Mouse (Mus musculus) limb, embryonic 11.5 days (tissue): ENCODE data around the gene Ctdsp2. TPM values are rescaled to one million over a fixed set of nuclear protein-coding genes. Genes with fewer than 3 reads are reported as not detected.

Experiments used
- ATAC-seq: fragments of 200-750 bp; cut with Nextera tagmentation; 2 replicates; pipeline ENCODE4 v1.8.0; 2017; ENCODE audit warnings: low read depth; ENCODE audit not compliant: insufficient number of reproducible peaks, low FRiP score, low TSS enrichment
- DNase-seq: peaks from one replicate; pipeline ENCODE4 v3.0.0-alpha.2; 2015; ENCODE audit warnings: low spot score
- H3K27ac ChIP-seq: fragments of 300-500 bp; sonication (generic); replicated peaks from 2 replicates; pipeline ENCODE4 v1.5.1; 2014; ENCODE audit warnings: low read depth, mild to moderate bottlenecking, low read length
- H3K27me3 ChIP-seq: fragments of 300-500 bp; sonication (generic); 2 replicates; pipeline ENCODE4 v1.6.1; 2014; ENCODE audit warnings: mild to moderate bottlenecking, low read length, mixed read lengths; ENCODE audit not compliant: control insufficient read depth, insufficient read depth
- H3K36me3 ChIP-seq: fragments of 300-500 bp; sonication (generic); 2 replicates; pipeline ENCODE4 v1.6.1; 2014; ENCODE audit warnings: mild to moderate bottlenecking, low read length, moderate library complexity, mixed read lengths; ENCODE audit not compliant: control insufficient read depth, insufficient read depth
- H3K4me1 ChIP-seq: fragments of 300-500 bp; sonication (generic); 2 replicates; pipeline ENCODE4 v1.6.1; 2014; ENCODE audit warnings: low read length, mixed read lengths; ENCODE audit not compliant: control insufficient read depth, insufficient read depth
- H3K4me2 ChIP-seq: fragments of 300-500 bp; sonication (generic); 2 replicates; pipeline ENCODE4 v1.6.1; 2014; ENCODE audit warnings: low read depth, mild to moderate bottlenecking, moderate library complexity; ENCODE audit not compliant: severe bottlenecking
- H3K4me3 ChIP-seq: fragments of 300-500 bp; sonication (generic); 2 replicates; pipeline ENCODE4 v1.5.1; 2014; ENCODE audit warnings: low read depth, low read length
- H3K9ac ChIP-seq: fragments of 300-500 bp; sonication (generic); 2 replicates; pipeline ENCODE4 v1.6.1; 2014; ENCODE audit warnings: mild to moderate bottlenecking, low read length
- H3K9me3 ChIP-seq: fragments of 300-500 bp; sonication (generic); 2 replicates; pipeline ENCODE4 v1.6.1; 2016; ENCODE audit warnings: low read length; ENCODE audit not compliant: control insufficient read depth
- WGBS: fragments of 180-500 bp; shearing (Covaris S2); extraction: QIAGEN DNeasy Blood & Tissue Kit; methylation state at CpG from one replicate; pipeline ENCODE4 v1.1.7; 2014; 5-methylcytosine and 5-hydroxymethylcytosine counted together
- polyA plus RNA-seq: library from polyadenylated mRNA; unstranded; fragments of >200 nt; fragmentation: Nextera tagmentation; extraction: Ambion mirVana; gene quantifications from 2 replicates; pipeline ENCODE4 v1.2.1, GENCODE M21; 2014

Gene Ctdsp2
- polyA plus RNA-seq, 1 experiment from 2014 or later = 77.3 TPM

- Histone ChIP-seq H3K9me3 (no peaks in the 10 kb centered on the region), H3K27ac (peak overlapping the region; percentile 85), H3K4me1 (peaks cover 17% of the 10 kb centered on the region), H3K4me3 (no peak overlapping the region), H3K9ac (peak overlapping the region; percentile 60), H3K4me2 (peak overlapping the region; percentile 15; the same call in 1 of the 2 replicates), H3K36me3 (no peaks in the 10 kb centered on the region), H3K27me3 (no peaks in the 10 kb centered on the region)
- peak; percentile 50 for DNase-seq
- peak; percentile 32; the same call in 1 of the 2 replicates for ATAC-seq
- 53% methylated on average over 18 of the region's 18 CpGs for WGBS
Measured at GRCm38 (mm10) chr10:126935556-126936381, 42.7 kb upstream of the Ctdsp2 start.

DNA sequence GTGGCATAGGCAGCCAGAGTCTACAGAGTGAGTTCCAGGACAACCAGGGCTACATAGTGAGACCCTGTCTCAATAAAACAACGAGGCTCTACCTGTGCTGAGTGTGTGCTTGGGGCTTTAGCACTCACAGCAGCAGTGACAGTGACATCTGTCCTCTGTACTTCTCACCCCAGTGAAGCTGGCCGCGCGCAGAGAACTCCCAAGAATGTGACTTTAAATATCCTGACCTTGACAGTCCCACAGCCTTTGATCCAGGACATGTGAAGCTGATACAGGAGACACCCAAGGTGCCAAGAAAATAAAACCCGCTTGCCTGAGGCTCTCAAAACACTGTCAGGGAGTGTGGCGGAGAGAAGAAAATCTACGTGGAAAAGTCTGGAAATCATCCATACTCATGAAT lies 37.6 kb upstream of the Ctdsp2 start:
- Histone ChIP-seq H3K4me2 (no peak overlapping the region), H3K27ac (no peak overlapping the region), H3K27me3 (no peaks in the 10 kb centered on the region), H3K4me3 (no peak overlapping the region), H3K36me3 (no peaks in the 10 kb centered on the region), H3K9ac (no peak overlapping the region), H3K4me1 (no peaks in the 10 kb centered on the region), H3K9me3 (no peaks in the 10 kb centered on the region)
- no peak for DNase-seq
- WGBS = 53% methylated on average over 7 of the region's 7 CpGs
- ATAC-seq = no peak

DNA sequence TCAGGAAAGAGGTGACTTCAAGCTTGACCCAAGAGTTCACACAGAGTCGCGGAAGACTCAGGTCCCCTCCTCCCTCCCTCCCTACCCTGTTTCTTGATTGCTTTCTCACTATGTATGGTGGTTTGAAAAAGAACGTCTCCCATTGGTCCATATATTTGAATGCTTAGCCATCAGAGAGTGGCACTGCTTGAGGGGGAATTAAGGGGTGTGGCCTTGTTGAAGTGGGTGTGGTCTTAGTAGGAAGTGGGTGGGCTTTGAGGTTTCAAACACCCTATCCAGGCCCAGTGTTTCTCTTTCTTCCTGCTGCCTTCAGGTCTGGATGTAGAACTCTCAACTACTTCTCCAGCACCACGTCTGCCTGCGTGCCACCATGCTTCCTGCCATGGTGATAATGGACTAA lies 33.0 kb upstream of the Ctdsp2 start:
- Histone ChIP-seq H3K36me3 (no peaks in the 10 kb centered on the region), H3K27ac (no peak overlapping the region), H3K4me3 (no peak overlapping the region), H3K9ac (no peak overlapping the region), H3K27me3 (no peaks in the 10 kb centered on the region), H3K4me2 (no peak overlapping the region), H3K9me3 (no peaks in the 10 kb centered on the region), H3K4me1 (no peaks in the 10 kb centered on the region)
- DNase-seq = no peak
- 88% methylated on average over 5 of the region's 5 CpGs for WGBS
- ATAC-seq = no peak

DNA sequence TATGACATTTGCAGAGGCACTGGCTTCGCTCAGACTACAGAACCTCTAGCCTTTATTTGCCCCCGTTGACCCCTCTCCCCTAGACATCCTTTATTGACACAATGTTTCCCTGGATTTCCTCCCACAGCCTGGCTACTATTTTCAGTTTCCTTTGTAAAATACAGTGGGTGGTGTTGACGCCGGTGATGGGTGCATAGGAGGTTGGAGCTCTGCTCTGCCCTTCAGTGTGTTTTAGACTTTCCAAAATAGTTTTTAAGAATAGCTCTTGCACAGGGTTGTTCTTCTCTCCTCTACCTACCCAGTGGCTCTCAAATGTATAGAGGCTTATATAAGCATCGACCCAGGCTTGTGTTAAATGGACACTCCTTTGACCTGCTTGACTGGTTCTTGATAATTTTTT lies 28.7 kb upstream of the Ctdsp2 start:
- H3K36me3 ChIP-seq = no peaks in the 10 kb centered on the region

GRCm38 (mm10) chr10:126950572-126950971 lies 27.9 kb upstream of the Ctdsp2 start:
- H3K27me3 ChIP-seq = no peaks in the 10 kb centered on the region
- no peak overlapping the region for H3K9ac ChIP-seq
- ATAC-seq = no peak
- H3K4me1 ChIP-seq = no peaks in the 10 kb centered on the region
- H3K36me3 ChIP-seq = no peaks in the 10 kb centered on the region
- H3K27ac ChIP-seq = no peak overlapping the region
- H3K9me3 ChIP-seq = no peaks in the 10 kb centered on the region
- 87% methylated on average over 4 of the region's 4 CpGs for WGBS
- H3K4me3 ChIP-seq = no peak overlapping the region
- DNase-seq = no peak
- H3K4me2 ChIP-seq = no peak overlapping the region

More for the DNA sequence above, 28.7 kb upstream of the Ctdsp2 start:
- DNase-seq (no peak), ATAC-seq (no peak)
- no peak overlapping the region for H3K4me3 ChIP-seq
- H3K9me3 ChIP-seq = no peaks in the 10 kb centered on the region
- H3K27me3 ChIP-seq = no peaks in the 10 kb centered on the region
- no peak overlapping the region for H3K4me2 ChIP-seq
- H3K27ac ChIP-seq = no peak overlapping the region
- H3K9ac ChIP-seq = no peak overlapping the region
- no peaks in the 10 kb centered on the region for H3K4me1 ChIP-seq
- WGBS = 71% methylated on average over 5 of the region's 5 CpGs

DNA sequence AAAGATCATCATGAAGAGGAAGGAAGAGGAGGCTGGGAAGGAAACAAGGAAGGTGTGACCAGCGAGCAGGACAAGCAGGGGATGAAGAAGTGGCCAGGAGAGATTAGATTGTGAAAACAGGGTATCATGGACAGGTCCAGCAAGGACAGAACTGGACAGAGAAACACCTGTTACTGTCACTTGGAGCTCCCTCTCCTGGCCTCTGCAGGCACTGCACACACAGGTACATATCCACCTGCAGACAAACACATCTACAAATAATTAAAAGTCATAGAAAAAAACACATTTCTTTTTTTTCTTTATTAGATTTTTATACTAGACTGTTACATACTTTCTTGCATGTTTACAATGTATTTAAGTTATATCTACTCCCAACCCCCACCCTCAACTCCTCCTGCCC lies 26.1 kb upstream of the Ctdsp2 start:
- ATAC-seq (no peak), DNase-seq (no peak)
- Histone ChIP-seq H3K27me3 (no peaks in the 10 kb centered on the region), H3K36me3 (no peaks in the 10 kb centered on the region), H3K4me3 (no peak overlapping the region), H3K4me1 (peaks cover 4% of the 10 kb centered on the region), H3K4me2 (no peak overlapping the region), H3K27ac (no peak overlapping the region), H3K9ac (no peak overlapping the region), H3K9me3 (no peaks in the 10 kb centered on the region)
- WGBS = 89% methylated on average over 1 of the region's 1 CpGs

DNA sequence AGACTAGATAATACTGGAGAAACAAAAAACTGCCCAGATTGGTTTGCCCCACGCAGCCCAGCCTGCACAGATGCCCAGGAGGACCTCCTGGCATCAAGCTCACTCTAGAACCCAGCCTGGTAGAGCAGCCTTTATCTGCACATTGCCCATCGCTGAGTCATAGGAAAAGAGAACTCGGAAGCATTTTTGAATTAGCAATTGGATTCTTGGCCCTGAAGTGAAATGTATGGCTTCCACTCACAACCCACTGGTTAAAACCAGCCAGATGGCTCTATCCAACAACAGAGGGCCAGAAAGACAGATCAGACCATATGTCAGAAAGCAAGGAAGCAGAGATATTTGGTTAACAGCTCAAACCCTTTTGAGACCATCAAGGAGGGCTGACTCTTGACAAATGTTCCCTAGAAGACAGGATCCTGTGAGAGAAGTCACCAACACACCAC lies 25.5 kb upstream of the Ctdsp2 start:
- 88% methylated on average over 3 of the region's 3 CpGs for WGBS
- no peak for DNase-seq
- Histone ChIP-seq H3K27ac (no peak overlapping the region), H3K4me3 (no peak overlapping the region), H3K36me3 (no peaks in the 10 kb centered on the region), H3K4me1 (peaks cover 6% of the 10 kb centered on the region), H3K4me2 (no peak overlapping the region), H3K9ac (no peak overlapping the region), H3K27me3 (no peaks in the 10 kb centered on the region), H3K9me3 (no peaks in the 10 kb centered on the region)
- ATAC-seq = no peak

- no peak overlapping the region for H3K27ac ChIP-seq
- WGBS = 21% methylated on average over 15 of the region's 15 CpGs
Measured at GRCm38 (mm10) chr10:126956692-126957358, 21.7 kb upstream of the Ctdsp2 start.

More at GRCm38 (mm10) chr10:126956692-126957358, 21.7 kb upstream of the Ctdsp2 start:
- Histone ChIP-seq H3K4me2 (peak overlapping the region; percentile 18), H3K27me3 (no peaks in the 10 kb centered on the region), H3K36me3 (no peaks in the 10 kb centered on the region), H3K4me3 (no peak overlapping the region), H3K9ac (peak overlapping the region; percentile 37), H3K9me3 (no peaks in the 10 kb centered on the region), H3K4me1 (peaks cover 6% of the 10 kb centered on the region)
- DNase-seq = peak; percentile 28
- no peak for ATAC-seq
